Comparison of ENCODE assay signal across 15 mouse cellular contexts in genomic region chr14:73878866-73879419, GRCm38 (mm10).
"Had no signal": no experiment of that assay in that cellular context is flagged by ENCODE, and none has a peak within 500 bp of the region (broad histone marks: within the 10 kb centered on the region; RNA-seq: fewer than 3 reads in every experiment).

No protein-coding gene starts in this region.

- H3K4me1 ChIP-seq: lung, embryonic 15.5 days; midbrain, embryonic 10.5 days; midbrain, embryonic 12.5 days; neural tube, embryonic 12.5 days; stomach, embryonic 15.5 days had no signal

- H3K4me2 ChIP-seq: lung, embryonic 15.5 days; midbrain, embryonic 12.5 days; neural tube, embryonic 12.5 days; stomach, embryonic 15.5 days had no signal

- H3K4me3 ChIP-seq: lung, embryonic 15.5 days; midbrain, embryonic 10.5 days; midbrain, embryonic 12.5 days; neural tube, embryonic 12.5 days; stomach, embryonic 15.5 days had no signal

- H3K9ac ChIP-seq: liver, postnatal 0 days; lung, embryonic 15.5 days; midbrain, embryonic 12.5 days; neural tube, embryonic 12.5 days; stomach, embryonic 15.5 days had no signal

- H3K27me3 ChIP-seq: lung, embryonic 15.5 days; midbrain, embryonic 12.5 days; neural tube, embryonic 12.5 days; stomach, embryonic 15.5 days had no signal

- DNase-seq: liver, postnatal 0 days; lung, adult 2 months; lung, postnatal 4 days; midbrain, embryonic 14.5 days; right cerebral cortex, postnatal 14 days; thymus, adult 2 months; thymus, postnatal 25 days; thymus, postnatal 4 days had no signal

- H3K9me3 ChIP-seq: lung, embryonic 15.5 days; midbrain, embryonic 10.5 days; midbrain, embryonic 12.5 days; neural tube, embryonic 12.5 days; stomach, embryonic 15.5 days had no signal

- H3K27ac ChIP-seq: lung, embryonic 15.5 days; midbrain, embryonic 10.5 days; midbrain, embryonic 12.5 days; neural tube, embryonic 12.5 days; stomach, embryonic 15.5 days; stomach, postnatal 0 days had no signal

- ATAC-seq: liver, postnatal 0 days; lung, postnatal 0 days had no signal

- H3K36me3 ChIP-seq: lung, embryonic 15.5 days; midbrain, embryonic 10.5 days; midbrain, embryonic 12.5 days; neural tube, embryonic 12.5 days; stomach, embryonic 15.5 days had no signal
